Mouse (Mus musculus) hindbrain, embryonic 13.5 days (tissue): ENCODE measurements at regions not wholly inside any gene's neighbourhood (a gene's known extent, or its start where the extent isn't known, plus 50 kb on each side); places are given as distances from the start of the nearest gene placed in this dataset.

ENCODE experiments used
- ATAC-seq: fragments of 200-750 bp; cut with Nextera tagmentation; 2 replicates; pipeline ENCODE4 v1.8.0; 2017; ENCODE audit warnings: moderate TSS enrichment; ENCODE audit not compliant: low FRiP score
- H3K27ac ChIP-seq: fragments of 300-500 bp; sonication (generic); 2 replicates; pipeline ENCODE4 v1.5.1; 2015; ENCODE audit warnings: inconsistent platforms, mild to moderate bottlenecking, moderate library complexity
- H3K27me3 ChIP-seq: fragments of 300-500 bp; sonication (generic); 2 replicates; pipeline ENCODE4 v1.6.1; 2015; ENCODE audit warnings: mild to moderate bottlenecking, inconsistent platforms
- H3K36me3 ChIP-seq: fragments of 300-500 bp; sonication (generic); 2 replicates; pipeline ENCODE4 v1.6.1; 2015; ENCODE audit warnings: mild to moderate bottlenecking, inconsistent platforms
- H3K4me1 ChIP-seq: fragments of 300-500 bp; sonication (generic); replicated peaks from 2 replicates; pipeline ENCODE4 v1.6.1; 2015; ENCODE audit warnings: inconsistent platforms
- H3K4me2 ChIP-seq: fragments of 300-500 bp; sonication (generic); 2 replicates; pipeline ENCODE4 v1.6.1; 2015; ENCODE audit warnings: inconsistent platforms, mild to moderate bottlenecking, moderate library complexity
- H3K4me3 ChIP-seq: fragments of 300-500 bp; sonication (generic); 2 replicates; pipeline ENCODE4 v1.5.1; 2015; ENCODE audit warnings: mild to moderate bottlenecking, inconsistent platforms
- H3K9ac ChIP-seq: fragments of 300-500 bp; sonication (generic); 2 replicates; pipeline ENCODE4 v1.6.1; 2015; ENCODE audit warnings: mild to moderate bottlenecking, inconsistent platforms
- H3K9me3 ChIP-seq: fragments of 300-500 bp; sonication (generic); 2 replicates; pipeline ENCODE4 v1.6.1; 2016; ENCODE audit warnings: inconsistent platforms
- WGBS: fragments of 180-500 bp; shearing (Covaris S2); methylation state at CpG from one replicate; pipeline ENCODE4 v1.1.7; 2015; 5-methylcytosine and 5-hydroxymethylcytosine counted together

- Histone ChIP-seq H3K9me3 (no peaks in the 10 kb centered on the region), H3K4me1 (peaks cover 20% of the 10 kb centered on the region), H3K9ac (no peak overlapping the region), H3K4me3 (no peak overlapping the region), H3K4me2 (peak overlapping the region; percentile 18), H3K36me3 (no peaks in the 10 kb centered on the region), H3K27me3 (no peaks in the 10 kb centered on the region), H3K27ac (no peak overlapping the region)
- WGBS: 32% methylated on average over 11 of the region's 11 CpGs
- no peak for ATAC-seq
Measured at GRCm38 (mm10) chr10:111422649-111423048, 50.4 kb upstream of the Nap1l1 start.
